Comparison of ENCODE assay signal across 8 mouse cellular contexts in the genomic region with DNA sequence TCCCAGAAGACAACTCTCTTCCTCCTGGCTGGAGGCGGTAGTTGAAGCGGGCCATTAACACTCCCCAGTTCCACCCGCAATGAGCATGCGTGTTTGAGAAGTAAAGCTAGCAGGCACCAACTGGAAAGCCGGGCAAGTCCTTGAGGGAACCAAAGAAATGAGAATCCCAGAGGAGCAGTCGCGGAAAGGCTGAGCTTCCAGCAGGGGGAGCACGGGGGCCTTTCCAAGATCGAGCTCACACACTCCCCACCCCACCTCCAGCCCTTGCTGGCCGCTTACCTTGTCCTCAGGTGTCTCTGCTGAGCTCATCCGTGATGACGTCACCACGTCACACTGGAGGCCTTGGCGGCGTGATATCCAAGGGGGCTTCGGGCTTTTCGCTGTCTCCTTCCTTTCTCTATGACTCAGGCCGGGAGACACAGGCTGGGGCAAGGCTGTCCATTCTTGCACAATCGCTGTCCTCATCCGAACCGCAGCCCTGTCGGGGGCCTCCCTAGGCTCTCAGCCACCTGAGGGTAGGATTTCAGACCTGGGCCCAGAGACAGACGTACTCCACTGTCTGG. TPM values are rescaled to one million over a fixed set of nuclear protein-coding genes. Genes with fewer than 3 reads are reported as not detected.
DNase-seq lines count a peak whose midpoint lies in the region; ATAC-seq and TF ChIP-seq lines count a peak whose summit lies in the region.

Gene Ptges, minus strand, starts transcription at position 381 of the 563 bp plus-strand sequence.

- 1% methylated on average over 23 of the region's 23 CpGs for WGBS in forebrain, embryonic 12.5 days
- WGBS in heart, embryonic 16.5 days, result 4% methylated on average over 23 of the region's 23 CpGs
- WGBS in neural tube, embryonic 14.5 days, result 5% methylated on average over 23 of the region's 23 CpGs

- H3K4me1 ChIP-seq in G1E (ENCODE audit: insufficient read depth, low read depth, low read length), result peaks cover 20% of the 10 kb centered on the region
- H3K4me1 ChIP-seq in forebrain, embryonic 12.5 days, result peaks cover 10% of the 10 kb centered on the region
- peaks cover 23% of the 10 kb centered on the region for H3K4me1 ChIP-seq in heart, embryonic 16.5 days (ENCODE audit: control insufficient read depth, insufficient read depth, low read length)
- H3K4me1 ChIP-seq in neural tube, embryonic 14.5 days (ENCODE audit: control insufficient read depth, insufficient read depth, low read length), result no peaks in the 10 kb centered on the region

- H3K9me3 ChIP-seq in G1E (replicated peaks), result no peaks in the 10 kb centered on the region
- H3K9me3 ChIP-seq in forebrain, embryonic 12.5 days, result no peaks in the 10 kb centered on the region
- no peaks in the 10 kb centered on the region for H3K9me3 ChIP-seq in heart, embryonic 16.5 days (replicated peaks; ENCODE audit: control insufficient read depth, low read length)
- H3K9me3 ChIP-seq in neural tube, embryonic 14.5 days (ENCODE audit: control insufficient read depth, low read length), result no peaks in the 10 kb centered on the region

- no peak within 1 kb of the TSS for H3K27ac ChIP-seq in forebrain, embryonic 12.5 days
- H3K27ac ChIP-seq in heart, embryonic 16.5 days (ENCODE audit: low read length), result no peak within 1 kb of the TSS
- H3K27ac ChIP-seq in neural tube, embryonic 14.5 days (ENCODE audit: low read depth, low read length), result no peak within 1 kb of the TSS

- peaks cover 37% of the 10 kb centered on the region for H3K27me3 ChIP-seq in G1E (ENCODE audit: insufficient read depth, low read length)
- H3K27me3 ChIP-seq in forebrain, embryonic 12.5 days, result no peaks in the 10 kb centered on the region; the same call in 1 of the 2 replicates
- H3K27me3 ChIP-seq in heart, embryonic 16.5 days (ENCODE audit: control insufficient read depth, insufficient read depth, low read length), result no peaks in the 10 kb centered on the region
- H3K27me3 ChIP-seq in neural tube, embryonic 14.5 days (ENCODE audit: control insufficient read depth, insufficient read depth, low read length), result no peaks in the 10 kb centered on the region

- no peak for ATAC-seq in G1E (ENCODE audit: extremely low read depth, insufficient number of reproducible peaks, low FRiP score, poor library complexity, severe bottlenecking)
- ATAC-seq in forebrain, embryonic 12.5 days (ENCODE audit: low FRiP score), result peak; percentile 62; the same call in 1 of the 2 replicates
- peak; percentile 21; the same call in 1 of the 2 replicates for ATAC-seq in heart, embryonic 16.5 days (replicated peaks; ENCODE audit: extremely low read depth, insufficient read depth, low FRiP score)
- peak; percentile 74 for ATAC-seq in neural tube, embryonic 14.5 days (ENCODE audit: low read depth)

- H3K4me2 ChIP-seq in forebrain, embryonic 12.5 days, result peak within 1 kb of the TSS; percentile 60
- peak within 1 kb of the TSS; percentile 67 for H3K4me2 ChIP-seq in heart, embryonic 16.5 days (ENCODE audit: low read depth, low read length)
- H3K4me2 ChIP-seq in neural tube, embryonic 14.5 days (ENCODE audit: low read depth, low read length), result peak within 1 kb of the TSS; percentile 55

- peak within 1 kb of the TSS; percentile 50 for H3K9ac ChIP-seq in forebrain, embryonic 12.5 days
- peak within 1 kb of the TSS; percentile 61 for H3K9ac ChIP-seq in heart, embryonic 16.5 days (ENCODE audit: low read length)
- H3K9ac ChIP-seq in neural tube, embryonic 14.5 days (replicated peaks; ENCODE audit: low read depth, low read length), result peak within 1 kb of the TSS; percentile 57; the same call in 1 of the 2 replicates

- peak within 1 kb of the TSS; percentile 6; the same call in 1 of the 2 replicates for H3K4me3 ChIP-seq in G1E (ENCODE audit: low read depth, low read length)
- peak within 1 kb of the TSS; percentile 25 for H3K4me3 ChIP-seq in forebrain, embryonic 12.5 days (replicated peaks)
- H3K4me3 ChIP-seq in heart, embryonic 16.5 days (ENCODE audit: low read length), result peak within 1 kb of the TSS; percentile 38
- H3K4me3 ChIP-seq in neural tube, embryonic 14.5 days (ENCODE audit: low read depth, low read length), result peak within 1 kb of the TSS; percentile 21; the same call in 1 of the 2 replicates

- H3K36me3 ChIP-seq in G1E (replicated peaks), result no peaks in the 10 kb centered on the region
- no peaks in the 10 kb centered on the region for H3K36me3 ChIP-seq in forebrain, embryonic 12.5 days (replicated peaks)
- H3K36me3 ChIP-seq in heart, embryonic 16.5 days (ENCODE audit: control insufficient read depth, insufficient read depth), result no peaks in the 10 kb centered on the region
- H3K36me3 ChIP-seq in neural tube, embryonic 14.5 days (ENCODE audit: control insufficient read depth, insufficient read depth, low read length), result no peaks in the 10 kb centered on the region

- no peak for DNase-seq in G1E (ENCODE audit: low spot score)
- peak; percentile 53 for DNase-seq in c-Kit-positive CD71-positive TER-119-positive erythroid progenitor cells, embryonic 14.5 days (ENCODE audit: low spot score)
- peak; percentile 72 to 89 for DNase-seq in kidney, postnatal 36 days
- peak; percentile 75 to 81 for DNase-seq in lung, adult 18-20 months
- peak; percentile 32 for DNase-seq in thymus, postnatal 0 days (ENCODE audit: low spot score)

- TF ChIP-seq CTCF in G1E (IDR thresholded peaks at IDR 0.05; ENCODE audit: low read depth, low read length), result no peak

RNA-seq across cellular contexts. Expression of gene Ptges, which starts in this region (rescaled TPM):
- total RNA-seq in G1E (2014; fragmentation: Nextera tagmentation) (not detected in 2 replicates), G1E (2017) (0.11 and 0.12 TPM in 2 replicates)
- polyA plus RNA-seq in G1E (2012), result not detected in 2 replicates
- polyA plus RNA-seq in forebrain, embryonic 12.5 days (2016; fragmentation: Nextera tagmentation; extraction: Ambion mirVana), result 2.5 and 2.7 TPM in 2 replicates
- polyA plus RNA-seq in heart, embryonic 16.5 days (2015; fragmentation: Nextera tagmentation; extraction: Ambion mirVana), result 1.8 and 2.8 TPM in 2 replicates
- 1.6 and 1.8 TPM in 2 replicates for polyA plus RNA-seq in neural tube, embryonic 14.5 days (2014; fragmentation: Nextera tagmentation; extraction: Ambion mirVana)
- 3.2 and 3.4 TPM in 2 replicates for polyA plus RNA-seq in thymus, postnatal 0 days (2015; fragmentation: Nextera tagmentation; extraction: Ambion mirVana)
